Mouse (Mus musculus): Measurements from ENCODE around the gene Dhx37. TPM values are rescaled to one million over a fixed set of nuclear protein-coding genes. Genes with fewer than 3 reads are reported as not detected.

The Dhx37 gene
- polyA plus RNA-seq, 1 experiment from 2014 or later: 10.9 TPM

DNA sequence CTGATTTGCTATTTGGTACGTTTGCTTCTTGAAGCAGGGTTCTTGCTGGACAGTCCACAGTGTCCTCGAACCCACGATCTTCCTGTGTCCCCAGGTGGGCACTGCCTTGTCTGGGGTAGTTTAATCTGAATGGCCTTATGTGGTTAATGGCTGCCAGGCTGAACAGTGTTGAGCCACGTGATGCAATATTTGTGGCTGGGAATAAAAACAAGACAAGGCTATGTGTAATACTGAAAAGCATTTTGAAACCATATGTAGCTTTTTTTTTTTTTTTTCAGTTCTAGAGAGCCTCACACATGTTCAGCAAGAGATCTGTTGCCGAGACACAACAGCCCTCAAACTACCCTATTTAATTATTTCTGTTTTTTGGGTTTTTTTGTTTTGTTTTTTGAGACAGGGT, 65.8 kb downstream of the Dhx37 start:
- 72% methylated on average over 5 of the region's 5 CpGs for WGBS
- Histone ChIP-seq H3K27me3 (replicated peaks) (no peaks in the 10 kb centered on the region), H3K9ac (replicated peaks) (no peak overlapping the region), H3K4me1 (no peaks in the 10 kb centered on the region), H3K27ac (replicated peaks) (no peak overlapping the region), H3K9me3 (replicated peaks) (no peaks in the 10 kb centered on the region), H3K36me3 (no peaks in the 10 kb centered on the region), H3K4me3 (replicated peaks) (no peak overlapping the region), H3K4me2 (no peak overlapping the region)
- no peak for ATAC-seq (ENCODE audit: low FRiP score)

- 81% methylated on average over 4 of the region's 4 CpGs for WGBS
- H3K4me2 ChIP-seq: no peak overlapping the region
- H3K9ac ChIP-seq (replicated peaks): no peak overlapping the region
- no peaks in the 10 kb centered on the region for H3K9me3 ChIP-seq (replicated peaks)
- no peaks in the 10 kb centered on the region for H3K36me3 ChIP-seq
- no peaks in the 10 kb centered on the region for H3K4me1 ChIP-seq
- H3K27ac ChIP-seq (replicated peaks): no peak overlapping the region
- H3K4me3 ChIP-seq (replicated peaks): no peak overlapping the region
- ATAC-seq (ENCODE audit: low FRiP score): no peak
- H3K27me3 ChIP-seq (replicated peaks): no peaks in the 10 kb centered on the region
Observed at GRCm38 (mm10) chr5:125364851-125365429, 69.0 kb downstream of the Dhx37 start.

GRCm38 (mm10) chr5:125363894-125364293, 70.0 kb downstream of the Dhx37 start:
- Histone ChIP-seq H3K4me1 (no peaks in the 10 kb centered on the region), H3K4me3 (replicated peaks) (no peak overlapping the region), H3K9me3 (replicated peaks) (no peaks in the 10 kb centered on the region), H3K4me2 (no peak overlapping the region), H3K9ac (replicated peaks) (no peak overlapping the region), H3K36me3 (no peaks in the 10 kb centered on the region), H3K27me3 (replicated peaks) (no peaks in the 10 kb centered on the region), H3K27ac (replicated peaks) (no peak overlapping the region)
- ATAC-seq (ENCODE audit: low FRiP score): no peak
- 80% methylated on average over 7 of the region's 7 CpGs for WGBS

Small RNA genes within 50 kb of the gene (microRNA-seq; reads per million reads assigned to microRNA genes)
- not detected for gene Gm27551

Other genes starting within 250 kb of the Dhx37 start
- gene Scarb1, start 93.0 kb downstream of the Dhx37 start, polyA plus RNA-seq (2015; fragmentation: Nextera tagmentation; extraction: Ambion mirVana): 50.5 and 55.5 TPM in 2 replicates
- gene Gm10382, start 44.8 kb downstream of the Dhx37 start, polyA plus RNA-seq (2015; fragmentation: Nextera tagmentation; extraction: Ambion mirVana): 0.59 and 0.74 TPM in 2 replicates
- 1,353 and 1,380 TPM in 2 replicates for gene Ubc, start 43.9 kb downstream of the Dhx37 start, polyA plus RNA-seq (2015; fragmentation: Nextera tagmentation; extraction: Ambion mirVana)
- 37.3 and 40.6 TPM in 2 replicates for gene Bri3bp, start 7.4 kb upstream of the Dhx37 start, polyA plus RNA-seq (2015; fragmentation: Nextera tagmentation; extraction: Ambion mirVana)
- gene Aacs, start 41.7 kb upstream of the Dhx37 start, polyA plus RNA-seq (2015; fragmentation: Nextera tagmentation; extraction: Ambion mirVana): 92.1 and 103 TPM in 2 replicates
- gene Tmem132b, start 97.7 kb upstream of the Dhx37 start, polyA plus RNA-seq (2015; fragmentation: Nextera tagmentation; extraction: Ambion mirVana): 4.9 and 5.6 TPM in 2 replicates

All from neural tube, embryonic 15.5 days (tissue).